In genomic region chr1:34802290-34802642, GRCm38 (mm10) we compare ENCODE assay signal across 8 mouse cellular contexts. TPM values are rescaled to one million over a fixed set of nuclear protein-coding genes. Genes with fewer than 3 reads are reported as not detected.
DNase-seq lines count a peak whose midpoint lies in the region; ATAC-seq and TF ChIP-seq lines count a peak whose summit lies in the region.

No protein-coding gene starts in this region.

- H3K4me3 ChIP-seq in forebrain, embryonic 10.5 days: peak overlapping the region; percentile 79
- peak overlapping the region; percentile 69 for H3K4me3 ChIP-seq in intestine, embryonic 16.5 days (ENCODE audit: low read length)
- H3K4me3 ChIP-seq in small intestine, adult 2 months (ENCODE audit: low read depth, low read length): peak overlapping the region; percentile 85

- WGBS in forebrain, embryonic 10.5 days: 34% methylated on average over 7 of the region's 7 CpGs
- WGBS in intestine, embryonic 16.5 days: 27% methylated on average over 7 of the region's 7 CpGs
- WGBS in small intestine, adult 2 months: 16% methylated on average over 7 of the region's 7 CpGs

- H3K9me3 ChIP-seq in forebrain, embryonic 10.5 days: no peaks in the 10 kb centered on the region
- H3K9me3 ChIP-seq in intestine, embryonic 16.5 days (ENCODE audit: control insufficient read depth, low read length): no peaks in the 10 kb centered on the region

- H3K9ac ChIP-seq in intestine, embryonic 16.5 days (ENCODE audit: low read depth, low read length): peak overlapping the region; percentile 78

- H3K27me3 ChIP-seq in forebrain, embryonic 10.5 days (ENCODE audit: poor library complexity, severe bottlenecking): peaks cover 15% of the 10 kb centered on the region; the same call in 1 of the 2 replicates
- no peaks in the 10 kb centered on the region for H3K27me3 ChIP-seq in intestine, embryonic 16.5 days (replicated peaks; ENCODE audit: control insufficient read depth, insufficient read depth, low read length)
- H3K27me3 ChIP-seq in small intestine, adult 2 months (ENCODE audit: control insufficient read depth, insufficient read depth, low read length): no peaks in the 10 kb centered on the region

- DNase-seq in 416B (ENCODE audit: low read depth): peak; percentile 79
- DNase-seq in CD4-positive helper T cell, adult 2 months (ENCODE audit: low read depth, low spot score): peak; percentile 84
- no peak for DNase-seq in forebrain, embryonic 10.5 days (ENCODE audit: extremely low spot score, low spot score)
- DNase-seq in lung, postnatal 14 days: peak; percentile 19
- DNase-seq in cerebellum, adult 9-11 months: no peak
- no peak for DNase-seq in embryo, embryonic 9.5 days (ENCODE audit: extremely low spot score)

- H3K4me2 ChIP-seq in intestine, embryonic 16.5 days (ENCODE audit: low read depth, low read length): peak overlapping the region; percentile 97

- peak overlapping the region; percentile 84; the same call in 1 of the 2 replicates for H3K27ac ChIP-seq in forebrain, embryonic 10.5 days
- no peak overlapping the region for H3K27ac ChIP-seq in intestine, embryonic 16.5 days (ENCODE audit: low read length)
- H3K27ac ChIP-seq in small intestine, adult 2 months (ENCODE audit: insufficient read depth, low read depth, low read length): no peak overlapping the region

- H3K4me1 ChIP-seq in forebrain, embryonic 10.5 days: peaks cover 42% of the 10 kb centered on the region
- peaks cover 14% of the 10 kb centered on the region for H3K4me1 ChIP-seq in intestine, embryonic 16.5 days (ENCODE audit: control insufficient read depth, insufficient read depth, low read length)
- H3K4me1 ChIP-seq in small intestine, adult 2 months (ENCODE audit: control insufficient read depth, insufficient read depth, insufficient read length, low read length): peaks cover 5% of the 10 kb centered on the region; the same call in 1 of the 2 replicates

- ATAC-seq in intestine, embryonic 16.5 days: 0 out of 2 replicates have a peak, but pooled peaks have one; percentile 7

- no peak for TF ChIP-seq CTCF in small intestine, adult 2 months (IDR thresholded peaks at IDR 0.05; ENCODE audit: extremely low read depth, insufficient read length, insufficient replicate concordance, low read depth, low read length)

- peaks cover 11% of the 10 kb centered on the region; the same call in 1 of the 2 replicates for H3K36me3 ChIP-seq in forebrain, embryonic 10.5 days (replicated peaks)
- no peaks in the 10 kb centered on the region for H3K36me3 ChIP-seq in intestine, embryonic 16.5 days (ENCODE audit: control insufficient read depth, insufficient read depth, low read length)
- H3K36me3 ChIP-seq in small intestine, adult 2 months (ENCODE audit: control insufficient read depth, insufficient read depth, low read length): no peaks in the 10 kb centered on the region

- no peak for TF ChIP-seq POLR2A in small intestine, adult 2 months (IDR thresholded peaks at IDR 0.05; ENCODE audit: low read depth, low read length)

RNA-seq across cellular contexts. Expression of gene Fam168b, which starts 40.6 kb away (rescaled TPM):
- 112 and 118 TPM in 2 replicates for polyA plus RNA-seq in forebrain, embryonic 10.5 days (2016; fragmentation: Nextera tagmentation; extraction: Ambion mirVana)
- 24.9 and 45.5 TPM in 2 replicates for polyA plus RNA-seq in intestine, embryonic 16.5 days (2015; fragmentation: Nextera tagmentation; extraction: Ambion mirVana)
- polyA plus RNA-seq in small intestine, adult 2 months (2012; rRNA removed): 183 and 296 TPM in 2 replicates

RNA-seq across cellular contexts. Expression of gene Plekhb2, which starts 47.5 kb away (rescaled TPM):
- 43.2 and 44.7 TPM in 2 replicates for polyA plus RNA-seq in forebrain, embryonic 10.5 days (2016; fragmentation: Nextera tagmentation; extraction: Ambion mirVana)
- polyA plus RNA-seq in intestine, embryonic 16.5 days (2015; fragmentation: Nextera tagmentation; extraction: Ambion mirVana): 118 and 132 TPM in 2 replicates
- 120 and 196 TPM in 2 replicates for polyA plus RNA-seq in small intestine, adult 2 months (2012; rRNA removed)

Comparison
In these comparisons a context has a peak if more than half of its experiments do, and no peak if none do; other contexts are left out.
1. DNase-seq: peak in 416B (single experiment), CD4-positive helper T cell, adult 2 months (single experiment) and lung, postnatal 14 days (single experiment); none in forebrain, embryonic 10.5 days (single experiment), cerebellum, adult 9-11 months (single experiment) and embryo, embryonic 9.5 days (single experiment).
2. Peak in every context shown above with its lines, with median percentiles within 50 percentile points of each other: H3K4me3 ChIP-seq.